Mouse (Mus musculus) kidney, adult 8-10 months (tissue): ENCODE measurements around the gene Anapc2.
A peak's percentile ranks its signal among the peaks of the same experiment; 100 is the strongest.
"Not testable (repeated sequence)": the region's sequence is repeated elsewhere in the genome, so short reads cannot be mapped to it uniquely, and the experiment has no call there.

Source experiments
- DNase-seq, 2 experiments: peaks; one replicate each; pipeline ENCODE4 v3.0.0; 2022

The Anapc2 gene

DNA sequence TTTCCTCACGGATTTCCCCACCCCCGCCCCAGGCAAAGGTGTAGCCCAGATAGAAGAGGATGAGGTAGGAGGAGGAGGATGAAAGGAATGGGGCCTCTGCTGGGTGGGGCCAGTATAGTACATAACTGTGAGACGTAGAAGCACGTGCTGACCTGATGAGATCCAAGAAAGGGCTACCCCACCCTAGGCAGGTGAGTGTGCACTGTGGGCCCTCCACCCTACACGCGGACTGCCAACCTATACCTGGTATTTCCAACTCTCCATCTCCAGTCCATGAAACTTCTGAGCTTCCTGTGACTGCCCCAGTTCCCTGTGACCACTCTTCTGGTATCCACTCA, 30.9 kb upstream of the Anapc2 start:
- no peak for DNase-seq

DNA sequence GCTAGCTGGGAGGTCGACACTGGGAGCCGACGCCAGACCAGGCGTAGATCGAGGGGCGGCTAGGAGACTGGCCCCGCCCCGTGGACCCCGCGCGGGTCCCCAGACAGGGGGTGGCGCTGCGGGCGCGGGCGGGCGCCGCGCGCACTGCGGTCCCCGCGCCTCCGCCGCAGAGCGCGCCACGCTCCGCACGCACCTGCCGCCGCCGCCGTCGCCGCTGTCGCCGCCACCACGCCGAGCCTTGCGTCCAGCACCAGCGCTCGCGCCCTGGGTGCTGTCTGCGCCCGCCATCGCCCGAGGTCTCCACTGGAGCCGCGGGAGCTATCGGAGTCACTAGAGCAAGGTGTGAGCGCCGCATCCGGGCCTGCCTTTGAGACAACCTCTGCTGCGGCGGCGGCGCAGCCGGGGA, 30.2 kb upstream of the Anapc2 start, which contains the start of the genes Rnf208 and Cysrt1:
TSS of gene Rnf208 (plus strand) at position 155 of the 406 bp plus-strand sequence.
TSS of gene Cysrt1 (minus strand) at position 352 of the 406 bp plus-strand sequence.
- no peak for DNase-seq

GRCm38 (mm10) chr2:25243342-25243741, 28.9 kb upstream of the Anapc2 start:
- DNase-seq = no peak

GRCm38 (mm10) chr2:25244144-25244543, 28.1 kb upstream of the Anapc2 start:
- DNase-seq = no peak

- peak in 1 of 2 experiments; percentile 41 for DNase-seq
Measured at GRCm38 (mm10) chr2:25246183-25247072, 25.9 kb upstream of the Anapc2 start, which contains the start of gene AL732309.1. AL732309.1 (minus strand) TSS chr2:25246863.

GRCm38 (mm10) chr2:25252331-25252730, 19.9 kb upstream of the Anapc2 start:
- DNase-seq = peak in 1 of 2 experiments; percentile 48

DNA sequence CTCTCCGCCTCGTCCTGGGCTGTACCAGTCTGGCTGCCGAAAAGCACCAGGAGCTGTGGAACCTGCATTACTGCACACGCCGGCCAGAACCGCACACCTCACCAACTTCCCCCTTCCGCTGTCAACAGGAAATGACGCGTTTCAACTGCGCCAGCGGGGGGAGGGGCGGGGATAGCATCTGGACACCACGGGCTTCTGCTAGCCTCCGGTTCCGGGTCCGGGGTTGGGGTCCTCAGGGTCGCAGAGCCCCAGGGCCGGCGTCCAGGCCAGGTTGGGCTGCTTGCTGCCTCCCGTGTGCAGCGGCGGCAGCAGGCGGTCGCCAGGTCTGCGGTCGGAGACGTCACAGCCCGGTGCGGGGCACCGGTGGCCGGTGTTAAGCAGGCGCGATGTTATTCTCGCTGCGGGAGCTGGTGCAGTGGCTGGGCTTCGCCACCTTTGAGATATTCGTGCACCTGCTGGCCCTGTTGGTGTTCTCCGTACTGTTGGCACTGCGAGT, 16.9 kb upstream of the Anapc2 start, which contains the start of gene Tmem203:
TSS of gene Tmem203 (plus strand) at position 156 of the 496 bp plus-strand sequence.
- DNase-seq = peak; percentile 80 to 89

- peak in 1 of 2 experiments; percentile 67 for DNase-seq
Measured at GRCm38 (mm10) chr2:25256443-25257109, 15.7 kb upstream of the Anapc2 start.

DNA sequence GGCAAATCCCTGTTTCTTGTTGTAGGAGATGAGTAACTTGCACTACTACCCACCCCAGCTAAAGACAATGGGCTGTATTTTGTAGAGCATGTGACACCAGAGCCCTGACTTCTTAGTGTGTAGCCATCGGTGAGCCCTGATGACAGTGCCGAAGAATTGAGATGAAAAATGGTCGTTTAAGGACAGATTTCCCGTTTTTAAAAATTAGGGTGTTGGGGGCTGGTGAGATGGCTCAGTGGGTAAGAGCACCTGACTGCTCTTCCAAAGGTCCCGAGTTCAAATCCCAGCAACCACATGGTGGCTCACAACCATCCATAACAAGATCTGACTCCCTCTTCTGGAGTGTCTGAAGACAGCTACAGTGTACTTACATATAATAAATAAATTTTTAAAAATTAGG, 15.0 kb upstream of the Anapc2 start:
- DNase-seq = not testable (repeated sequence)

GRCm38 (mm10) chr2:25258887-25259286, 13.4 kb upstream of the Anapc2 start:
- DNase-seq = no peak

- DNase-seq = no peak
Measured at GRCm38 (mm10) chr2:25261870-25262269, 10.4 kb upstream of the Anapc2 start.

DNA sequence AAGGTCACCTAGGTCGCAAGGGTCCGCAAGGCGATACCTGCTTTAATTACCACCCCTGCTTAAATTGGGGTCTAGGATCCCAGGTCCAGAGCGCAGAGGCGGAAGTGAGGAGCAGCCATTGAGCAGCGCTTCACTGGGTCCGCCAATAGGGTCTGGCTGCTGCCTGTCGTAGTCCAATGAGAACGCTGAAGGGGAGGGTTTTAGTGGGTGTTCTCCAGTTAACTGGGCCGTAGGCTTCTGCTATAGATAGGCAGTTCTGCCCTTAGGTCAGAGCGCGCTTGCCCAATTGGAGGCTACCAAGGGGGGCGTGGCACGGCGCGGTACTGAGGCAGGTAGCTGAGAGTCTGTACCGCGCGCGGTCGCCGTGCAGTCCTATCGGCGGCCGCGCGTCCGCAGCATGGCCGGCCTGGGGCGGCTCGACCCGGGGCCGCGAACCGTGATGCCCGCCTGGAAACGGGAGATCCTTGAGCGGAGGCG, 9.9 kb upstream of the Anapc2 start, which contains the start of gene Tprn:
TSS of gene Tprn (plus strand) at position 328 of the 477 bp plus-strand sequence.
- peak; percentile 97 to 98 for DNase-seq

GRCm38 (mm10) chr2:25262795-25263622, 9.3 kb upstream of the Anapc2 start:
- peak in 1 of 2 experiments; percentile 29 for DNase-seq

DNA sequence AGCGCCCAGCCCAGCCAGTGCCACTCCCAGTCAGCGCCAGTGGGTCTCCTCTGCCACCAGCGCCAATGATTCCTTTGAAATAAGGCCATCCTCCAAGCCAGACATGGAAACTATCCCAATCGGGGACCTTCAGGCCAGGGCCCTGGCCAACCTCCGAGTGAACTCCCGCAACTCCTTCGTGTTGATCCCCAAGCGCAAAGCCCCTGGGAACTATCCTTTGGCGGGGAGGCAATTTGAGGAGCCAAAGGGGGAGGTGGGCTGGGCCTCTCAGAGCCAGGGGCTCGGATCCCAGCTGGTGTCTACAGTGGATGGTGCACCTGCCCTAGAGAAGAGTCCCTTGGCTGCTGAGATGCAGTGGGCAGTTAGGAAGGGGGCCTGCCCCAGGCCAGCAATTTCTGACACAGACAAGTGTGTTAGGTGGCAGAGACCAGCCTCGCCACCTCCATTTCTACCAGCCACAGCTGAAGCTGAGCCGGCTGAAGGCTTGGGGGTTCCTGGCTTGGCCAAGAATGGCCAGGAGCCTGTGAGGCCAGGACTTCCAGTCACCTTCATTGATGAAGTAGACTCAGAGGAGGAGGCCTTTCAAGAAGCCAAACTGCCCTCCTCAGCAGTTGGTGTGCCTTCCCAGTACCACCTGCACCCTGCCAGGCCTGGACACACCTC, 8.5 kb upstream of the Anapc2 start:
- no peak for DNase-seq

- DNase-seq = no peak
Measured at GRCm38 (mm10) chr2:25264286-25264660, 8.0 kb upstream of the Anapc2 start.

- DNase-seq = peak; percentile 90 to 92
Measured at GRCm38 (mm10) chr2:25264851-25265250, 7.4 kb upstream of the Anapc2 start.

DNA sequence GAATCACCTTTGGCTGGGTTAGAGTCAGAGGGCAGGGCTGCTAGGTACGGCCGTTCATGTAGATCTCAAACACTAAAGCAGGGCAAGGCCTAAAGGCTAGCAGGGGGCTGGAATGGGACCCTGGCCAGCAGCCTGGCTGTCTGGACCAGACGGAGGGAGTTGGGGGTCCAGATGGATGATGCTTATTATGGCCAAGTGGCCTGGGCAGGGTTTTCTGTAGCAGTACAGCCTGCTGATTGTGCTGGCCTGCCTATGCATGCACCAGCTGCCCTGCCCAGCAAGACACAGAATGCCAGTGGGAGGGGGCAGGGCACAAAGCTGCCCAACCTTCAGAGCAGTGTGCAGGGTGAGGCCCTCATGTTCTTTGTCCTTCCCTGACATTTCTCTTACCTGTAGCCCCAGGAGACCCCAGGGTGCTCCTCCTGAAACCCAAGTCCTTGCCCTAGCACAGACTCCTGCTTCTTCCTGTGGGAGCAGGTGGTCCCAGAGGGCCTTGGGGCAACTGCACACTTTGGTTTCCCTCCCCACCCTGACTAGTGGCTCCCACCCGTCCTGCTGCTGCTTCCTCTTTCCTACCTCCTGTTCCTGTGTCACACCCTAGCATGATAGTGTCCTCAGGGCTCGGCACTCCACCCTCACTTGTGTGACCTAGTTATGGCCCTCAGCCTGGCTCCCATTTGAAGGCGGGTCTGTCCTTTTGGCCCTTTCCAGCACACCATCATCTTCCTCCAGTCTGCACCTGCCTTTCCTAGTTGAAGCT, 6.2 kb upstream of the Anapc2 start:
- DNase-seq = peak in 1 of 2 experiments; percentile 51

- DNase-seq = peak; percentile 72 to 75
Measured at GRCm38 (mm10) chr2:25266720-25267119, 5.6 kb upstream of the Anapc2 start.

DNA sequence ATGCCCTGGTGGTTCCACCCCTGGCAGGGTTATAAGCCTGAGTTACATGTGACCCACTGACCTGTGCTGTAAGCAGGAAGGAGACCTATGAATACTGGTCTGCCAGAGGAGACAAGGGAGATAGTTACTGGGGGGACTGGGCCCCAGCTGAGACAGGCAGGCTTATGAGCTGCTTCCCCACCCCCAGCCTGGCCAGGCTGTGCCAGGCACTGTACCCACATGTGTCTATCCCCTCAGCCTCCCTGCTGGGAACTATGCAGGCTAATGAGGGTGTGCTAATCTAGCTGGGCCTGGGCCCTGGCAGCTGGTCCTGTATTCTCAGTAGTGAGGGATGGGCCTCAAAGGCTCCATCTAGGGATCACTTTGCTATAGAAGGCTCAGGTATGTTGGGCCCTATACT, 5.0 kb upstream of the Anapc2 start:
- no peak for DNase-seq

- DNase-seq = no peak
Measured at GRCm38 (mm10) chr2:25267746-25268309, 4.5 kb upstream of the Anapc2 start.

GRCm38 (mm10) chr2:25272515-25272914, 237 bp downstream of the Anapc2 start:
- DNase-seq = no peak
